Mouse (Mus musculus): ENCODE data around the gene Trim43c. TPM values are rescaled to one million over a fixed set of nuclear protein-coding genes. Genes with fewer than 3 reads are reported as not detected.
A peak's percentile ranks its signal among the peaks of the same experiment; 100 is the strongest.
"Not testable (repeated sequence)": the region's sequence is repeated elsewhere in the genome, so short reads cannot be mapped to it uniquely, and the experiment has no call there.

The Trim43c gene
- polyA plus RNA-seq (2016; fragmentation: Nextera tagmentation; extraction: Ambion mirVana) = 0.12 and 0.25 TPM in 2 replicates

- H3K36me3 ChIP-seq; H3K9me3 ChIP-seq; H3K27me3 ChIP-seq (ENCODE audit: insufficient read depth, poor library complexity, severe bottlenecking); H3K4me1 ChIP-seq (replicated peaks); H3K4me3 ChIP-seq; H3K27ac ChIP-seq; DNase-seq (ENCODE audit: low spot score): not testable (repeated sequence)
- WGBS = 85% methylated on average over 2 of the region's 2 CpGs
Measured at GRCm38 (mm10) chr9:88838864-88839263, at the start of gene Trim43c. Gene Trim43c (plus strand): TSS chr9:88839164.

GRCm38 (mm10) chr9:88853072-88853471, 14.1 kb downstream of the Trim43c start:
- not testable (repeated sequence) for H3K9me3 ChIP-seq; H3K36me3 ChIP-seq; H3K4me3 ChIP-seq; DNase-seq (ENCODE audit: low spot score); H3K27ac ChIP-seq; H3K27me3 ChIP-seq (ENCODE audit: insufficient read depth, poor library complexity, severe bottlenecking); H3K4me1 ChIP-seq (replicated peaks)
- WGBS = 83% methylated on average over 7 of the region's 7 CpGs

GRCm38 (mm10) chr9:88858566-88859492, 19.9 kb downstream of the Trim43c start:
- H3K27me3 ChIP-seq (ENCODE audit: insufficient read depth, poor library complexity, severe bottlenecking); H3K4me1 ChIP-seq (replicated peaks); H3K36me3 ChIP-seq; H3K9me3 ChIP-seq: not testable (repeated sequence)
- DNase-seq (ENCODE audit: low spot score) = peak; percentile 89
- Histone ChIP-seq H3K4me3 (peak overlapping the region; percentile 52), H3K27ac (peak overlapping the region; percentile 75)
- WGBS = 3% methylated on average over 52 of the region's 52 CpGs

Other genes with a start within 250 kb of the Trim43c start
- 29.4 and 30.5 TPM in 2 replicates for gene Mthfsl, start 118.9 kb upstream of the Trim43c start, polyA plus RNA-seq (2016; fragmentation: Nextera tagmentation; extraction: Ambion mirVana)
- 0.38 TPM in 1 of 2 replicates, not detected in the other for gene Bcl2a1d, start 107.2 kb upstream of the Trim43c start, polyA plus RNA-seq (2016; fragmentation: Nextera tagmentation; extraction: Ambion mirVana)
- gene Bcl2a1a, start 117.7 kb downstream of the Trim43c start, polyA plus RNA-seq (2016; fragmentation: Nextera tagmentation; extraction: Ambion mirVana) = not detected in 2 replicates